Mouse (Mus musculus): ENCODE measurements around the gene Cnot8. TPM values are rescaled to one million over a fixed set of nuclear protein-coding genes. Genes with fewer than 3 reads are reported as not detected.
A peak's percentile ranks its signal among the peaks of the same experiment; 100 is the strongest.

Gene Cnot8
- total and polyA plus RNA-seq, 3 experiments = 35.5 to 43.0 (median 36.4) TPM

- Histone ChIP-seq H3K4me3 (no peak overlapping the region), H3K27me3 (ENCODE audit: control insufficient read depth, insufficient read depth, low read length) (no peaks in the 10 kb centered on the region), H3K36me3 (ENCODE audit: control insufficient read depth, insufficient read depth, low read length) (no peaks in the 10 kb centered on the region; the same call in 1 of the 2 replicates), H3K4me1 (ENCODE audit: control insufficient read depth, insufficient read depth, low read length) (peaks cover 3% of the 10 kb centered on the region; the same call in 1 of the 2 replicates), H3K9ac (ENCODE audit: low read depth, low read length) (no peak overlapping the region), H3K27ac (no peak overlapping the region), H3K79me2 (replicated peaks; ENCODE audit: control insufficient read depth, insufficient read depth, low read length) (no peaks in the 10 kb centered on the region)
- no peak for DNase-seq
- intact Hi-C loops (cut with DNase I) = no loop called here
- TF ChIP-seq EP300 (IDR thresholded peaks at IDR 0.05; ENCODE audit: insufficient read depth, low read depth, low read length) (no peak), CTCF (IDR thresholded peaks at IDR 0.05) (no peak), POLR2A (IDR thresholded peaks at IDR 0.05; ENCODE audit: insufficient read depth, low read depth, low read length) (no peak)
- 87% methylated on average over 2 of the region's 2 CpGs for WGBS
These were observed 19.8 kb downstream of the Cnot8 start for GRCm38 (mm10) chr11:58123711-58124110.

GRCm38 (mm10) chr11:58125021-58125420 is 21.1 kb downstream of the Cnot8 start:
- 46% methylated on average over 11 of the region's 11 CpGs for WGBS
- intact Hi-C loops (cut with DNase I) = no loop called here
- no peak overlapping the region for H3K4me3 ChIP-seq
- H3K4me1 ChIP-seq (ENCODE audit: control insufficient read depth, insufficient read depth, low read length) = peaks cover 3% of the 10 kb centered on the region; the same call in 1 of the 2 replicates
- no peaks in the 10 kb centered on the region; the same call in 1 of the 2 replicates for H3K36me3 ChIP-seq (ENCODE audit: control insufficient read depth, insufficient read depth, low read length)
- H3K27ac ChIP-seq = no peak overlapping the region
- no peak for DNase-seq
- no peaks in the 10 kb centered on the region for H3K79me2 ChIP-seq (replicated peaks; ENCODE audit: control insufficient read depth, insufficient read depth, low read length)
- TF ChIP-seq EP300 (IDR thresholded peaks at IDR 0.05; ENCODE audit: insufficient read depth, low read depth, low read length) = no peak
- TF ChIP-seq POLR2A (IDR thresholded peaks at IDR 0.05; ENCODE audit: insufficient read depth, low read depth, low read length) = no peak
- no peak for TF ChIP-seq CTCF (IDR thresholded peaks at IDR 0.05)
- no peaks in the 10 kb centered on the region for H3K27me3 ChIP-seq (ENCODE audit: control insufficient read depth, insufficient read depth, low read length)
- no peak overlapping the region for H3K9ac ChIP-seq (ENCODE audit: low read depth, low read length)

- DNase-seq = peak; percentile 51 to 74
- WGBS = 53% methylated on average over 7 of the region's 7 CpGs
- intact Hi-C loops (cut with DNase I) = no loop called here
- H3K36me3 ChIP-seq (ENCODE audit: control insufficient read depth, insufficient read depth, low read length) = no peaks in the 10 kb centered on the region; the same call in 1 of the 2 replicates
- H3K9ac ChIP-seq (ENCODE audit: low read depth, low read length) = no peak overlapping the region
- H3K4me3 ChIP-seq = no peak overlapping the region
- H3K4me1 ChIP-seq (ENCODE audit: control insufficient read depth, insufficient read depth, low read length) = peaks cover 3% of the 10 kb centered on the region; the same call in 1 of the 2 replicates
- no peaks in the 10 kb centered on the region for H3K79me2 ChIP-seq (replicated peaks; ENCODE audit: control insufficient read depth, insufficient read depth, low read length)
- H3K27me3 ChIP-seq (ENCODE audit: control insufficient read depth, insufficient read depth, low read length) = no peaks in the 10 kb centered on the region
- TF ChIP-seq POLR2A (IDR thresholded peaks at IDR 0.05; ENCODE audit: insufficient read depth, low read depth, low read length) = no peak
- TF ChIP-seq CTCF (IDR thresholded peaks at IDR 0.05) = peak; percentile 60
- 0 out of 2 replicates have a peak, but pooled peaks have one; percentile 58 for TF ChIP-seq EP300 (IDR thresholded peaks at IDR 0.05; ENCODE audit: insufficient read depth, low read depth, low read length)
- no peak overlapping the region for H3K27ac ChIP-seq
These were observed 22.6 kb downstream of the Cnot8 start for GRCm38 (mm10) chr11:58126397-58127160.

GRCm38 (mm10) chr11:58127544-58127943 is 23.6 kb downstream of the Cnot8 start:
- no peak for DNase-seq
- TF ChIP-seq POLR2A (IDR thresholded peaks at IDR 0.05; ENCODE audit: insufficient read depth, low read depth, low read length) (no peak), CTCF (IDR thresholded peaks at IDR 0.05) (no peak), EP300 (IDR thresholded peaks at IDR 0.05; ENCODE audit: insufficient read depth, low read depth, low read length) (no peak)

GRCm38 (mm10) chr11:58129302-58129843 is 25.4 kb downstream of the Cnot8 start:
- Histone ChIP-seq H3K4me1 (ENCODE audit: control insufficient read depth, insufficient read depth, low read length) (peaks cover 3% of the 10 kb centered on the region; the same call in 1 of the 2 replicates), H3K9ac (ENCODE audit: low read depth, low read length) (no peak overlapping the region), H3K27me3 (ENCODE audit: control insufficient read depth, insufficient read depth, low read length) (no peaks in the 10 kb centered on the region), H3K36me3 (ENCODE audit: control insufficient read depth, insufficient read depth, low read length) (no peaks in the 10 kb centered on the region; the same call in 1 of the 2 replicates), H3K4me3 (no peak overlapping the region), H3K27ac (no peak overlapping the region), H3K79me2 (replicated peaks; ENCODE audit: control insufficient read depth, insufficient read depth, low read length) (no peaks in the 10 kb centered on the region)
- intact Hi-C loops (cut with DNase I) = no loop called here
- DNase-seq = no peak
- 60% methylated on average over 6 of the region's 6 CpGs for WGBS
- TF ChIP-seq POLR2A (IDR thresholded peaks at IDR 0.05; ENCODE audit: insufficient read depth, low read depth, low read length) (no peak), CTCF (IDR thresholded peaks at IDR 0.05) (no peak), EP300 (IDR thresholded peaks at IDR 0.05; ENCODE audit: insufficient read depth, low read depth, low read length) (no peak)

More at GRCm38 (mm10) chr11:58127544-58127943, 23.6 kb downstream of the Cnot8 start:
- 60% methylated on average over 2 of the region's 2 CpGs for WGBS
- no peak overlapping the region for H3K27ac ChIP-seq
- no peak overlapping the region for H3K4me3 ChIP-seq
- no peaks in the 10 kb centered on the region; the same call in 1 of the 2 replicates for H3K36me3 ChIP-seq (ENCODE audit: control insufficient read depth, insufficient read depth, low read length)
- no peaks in the 10 kb centered on the region for H3K27me3 ChIP-seq (ENCODE audit: control insufficient read depth, insufficient read depth, low read length)
- H3K9ac ChIP-seq (ENCODE audit: low read depth, low read length) = no peak overlapping the region
- intact Hi-C loops (cut with DNase I) = no loop called here
- no peaks in the 10 kb centered on the region for H3K79me2 ChIP-seq (replicated peaks; ENCODE audit: control insufficient read depth, insufficient read depth, low read length)
- peaks cover 3% of the 10 kb centered on the region; the same call in 1 of the 2 replicates for H3K4me1 ChIP-seq (ENCODE audit: control insufficient read depth, insufficient read depth, low read length)

GRCm38 (mm10) chr11:58132026-58132425 is 28.1 kb downstream of the Cnot8 start:
- H3K27ac ChIP-seq = no peak overlapping the region
- no peak overlapping the region for H3K9ac ChIP-seq (ENCODE audit: low read depth, low read length)
- H3K36me3 ChIP-seq (ENCODE audit: control insufficient read depth, insufficient read depth, low read length) = no peaks in the 10 kb centered on the region; the same call in 1 of the 2 replicates
- no peaks in the 10 kb centered on the region for H3K79me2 ChIP-seq (replicated peaks; ENCODE audit: control insufficient read depth, insufficient read depth, low read length)
- H3K27me3 ChIP-seq (ENCODE audit: control insufficient read depth, insufficient read depth, low read length) = no peaks in the 10 kb centered on the region
- no peak for DNase-seq
- intact Hi-C loops (cut with DNase I) = no loop called here
- no peak overlapping the region for H3K4me3 ChIP-seq
- no peaks in the 10 kb centered on the region; the same call in 1 of the 2 replicates for H3K4me1 ChIP-seq (ENCODE audit: control insufficient read depth, insufficient read depth, low read length)
- WGBS = 92% methylated on average over 3 of the region's 3 CpGs
- TF ChIP-seq EP300 (IDR thresholded peaks at IDR 0.05; ENCODE audit: insufficient read depth, low read depth, low read length) (no peak), POLR2A (IDR thresholded peaks at IDR 0.05; ENCODE audit: insufficient read depth, low read depth, low read length) (no peak), CTCF (IDR thresholded peaks at IDR 0.05) (no peak)

Data from heart, adult 2 months (tissue).